Mouse (Mus musculus): Measurements from ENCODE around the gene Trib2.

The Trib2 gene

GRCm38 (mm10) chr12:15816740-15817178 lies at the start of gene Trib2:
Gene Trib2, minus strand, starts transcription at chr12:15816922.
- peak; percentile 90 for DNase-seq (ENCODE audit: low spot score)

GRCm38 (mm10) chr12:15858005-15858404 lies 41.3 kb upstream of the Trib2 start:
- no peak for DNase-seq (ENCODE audit: low spot score)

GRCm38 (mm10) chr12:15855891-15856290 lies 39.2 kb upstream of the Trib2 start:
- no peak for DNase-seq (ENCODE audit: low spot score)

- peak; percentile 33 for DNase-seq (ENCODE audit: low spot score)
These were observed 36.1 kb upstream of the Trib2 start for GRCm38 (mm10) chr12:15852781-15853180.

GRCm38 (mm10) chr12:15852031-15852430 lies 35.3 kb upstream of the Trib2 start:
- DNase-seq (ENCODE audit: low spot score), result no peak

- no peak for DNase-seq (ENCODE audit: low spot score)
These were observed 33.7 kb upstream of the Trib2 start for GRCm38 (mm10) chr12:15850441-15850895.

GRCm38 (mm10) chr12:15849861-15850294 lies 33.2 kb upstream of the Trib2 start:
- peak; percentile 9 for DNase-seq (ENCODE audit: low spot score)

- DNase-seq (ENCODE audit: low spot score), result no peak
These were observed 31.7 kb upstream of the Trib2 start for GRCm38 (mm10) chr12:15848391-15848790.

GRCm38 (mm10) chr12:15844701-15845100 lies 28.0 kb upstream of the Trib2 start:
- DNase-seq (ENCODE audit: low spot score), result peak; percentile 33

- no peak for DNase-seq (ENCODE audit: low spot score)
These were observed 24.3 kb upstream of the Trib2 start for GRCm38 (mm10) chr12:15840864-15841557.

- DNase-seq (ENCODE audit: low spot score), result no peak
These were observed 21.5 kb upstream of the Trib2 start for GRCm38 (mm10) chr12:15838201-15838600.

GRCm38 (mm10) chr12:15837566-15837965 lies 20.8 kb upstream of the Trib2 start:
- DNase-seq (ENCODE audit: low spot score), result no peak

GRCm38 (mm10) chr12:15832674-15833052 lies 15.9 kb upstream of the Trib2 start:
- peak; percentile 46 for DNase-seq (ENCODE audit: low spot score)

GRCm38 (mm10) chr12:15831941-15832673 lies 15.4 kb upstream of the Trib2 start:
- DNase-seq (ENCODE audit: low spot score), result no peak

- DNase-seq (ENCODE audit: low spot score), result no peak
These were observed 14.0 kb upstream of the Trib2 start for GRCm38 (mm10) chr12:15830750-15831149.

- no peak for DNase-seq (ENCODE audit: low spot score)
These were observed 12.2 kb upstream of the Trib2 start for GRCm38 (mm10) chr12:15828815-15829398.

- no peak for DNase-seq (ENCODE audit: low spot score)
These were observed 4.3 kb upstream of the Trib2 start for GRCm38 (mm10) chr12:15821019-15821418.

GRCm38 (mm10) chr12:15817365-15817764 lies 643 bp upstream of the Trib2 start:
- DNase-seq (ENCODE audit: low spot score), result peak; percentile 37

GRCm38 (mm10) chr12:15816254-15816605 lies 492 bp downstream of the Trib2 start:
- no peak for DNase-seq (ENCODE audit: low spot score)

GRCm38 (mm10) chr12:15815576-15816253 lies 1.0 kb downstream of the Trib2 start:
- DNase-seq (ENCODE audit: low spot score), result peak; percentile 52

- no peak for DNase-seq (ENCODE audit: low spot score)
These were observed 1.5 kb downstream of the Trib2 start for GRCm38 (mm10) chr12:15815170-15815575.
